Mouse (Mus musculus): ENCODE results near the gene Gm49721. TPM values are rescaled to one million over a fixed set of nuclear protein-coding genes. Genes with fewer than 3 reads are reported as not detected.
"Not testable (repeated sequence)": the region's sequence is repeated elsewhere in the genome, so short reads cannot be mapped to it uniquely, and the experiment has no call there.

Gm49721 gene
- polyA plus RNA-seq, 1 experiment from 2014 or later, result not detected

DNA sequence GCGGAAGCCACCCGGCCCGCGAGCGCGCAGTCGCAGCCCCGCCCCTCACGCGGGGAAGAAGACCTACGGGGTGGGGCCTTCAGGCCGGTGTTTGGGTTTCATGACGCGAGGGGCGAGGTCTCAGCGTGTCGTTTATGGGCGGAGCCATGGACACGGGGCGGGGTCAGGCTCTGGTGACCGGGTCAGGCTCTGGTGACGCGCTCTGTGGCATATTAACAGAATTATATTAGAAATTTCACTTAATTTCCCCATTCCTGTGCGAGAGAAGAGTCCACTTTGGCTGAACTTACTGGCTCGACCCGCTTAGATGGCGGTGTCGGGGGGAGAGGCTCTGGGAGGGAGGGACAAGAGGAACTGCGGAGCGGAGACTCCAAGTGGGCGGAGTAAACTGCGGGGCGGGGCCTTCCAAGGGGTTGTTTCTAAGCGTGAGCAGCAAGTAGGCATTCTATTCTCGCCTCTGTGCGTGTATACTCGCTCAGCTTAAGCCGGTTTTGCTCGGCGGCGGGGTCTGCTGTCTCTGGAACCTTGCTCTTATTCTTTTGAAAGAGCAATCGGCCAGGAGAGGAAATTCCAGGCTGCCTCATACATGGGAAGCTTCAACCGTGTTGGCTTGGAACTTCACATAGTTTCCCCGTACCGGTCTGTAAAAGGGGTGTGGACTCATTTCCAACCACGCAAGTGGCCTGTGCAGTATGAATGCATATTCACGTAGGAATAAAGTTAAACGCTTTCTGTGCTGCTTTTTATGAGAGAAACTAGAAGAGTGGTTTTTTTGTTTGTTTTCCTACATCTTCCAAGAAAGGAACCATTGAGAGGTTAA, 17.3 kb upstream of the Gm49721 start:
- 0% methylated on average over 17 of the region's 48 CpGs for WGBS (ENCODE audit: insufficient replicate concordance)
- not testable (repeated sequence) for H3K4me1 ChIP-seq (replicated peaks); H3K27ac ChIP-seq (replicated peaks); H3K9ac ChIP-seq; H3K36me3 ChIP-seq (replicated peaks); H3K9me3 ChIP-seq (replicated peaks); H3K27me3 ChIP-seq
- peak overlapping the region; percentile 66 for H3K4me3 ChIP-seq (replicated peaks)
- ATAC-seq (ENCODE audit: insufficient read depth), result peak; percentile 97
- peak overlapping the region; percentile 62 for H3K4me2 ChIP-seq

DNA sequence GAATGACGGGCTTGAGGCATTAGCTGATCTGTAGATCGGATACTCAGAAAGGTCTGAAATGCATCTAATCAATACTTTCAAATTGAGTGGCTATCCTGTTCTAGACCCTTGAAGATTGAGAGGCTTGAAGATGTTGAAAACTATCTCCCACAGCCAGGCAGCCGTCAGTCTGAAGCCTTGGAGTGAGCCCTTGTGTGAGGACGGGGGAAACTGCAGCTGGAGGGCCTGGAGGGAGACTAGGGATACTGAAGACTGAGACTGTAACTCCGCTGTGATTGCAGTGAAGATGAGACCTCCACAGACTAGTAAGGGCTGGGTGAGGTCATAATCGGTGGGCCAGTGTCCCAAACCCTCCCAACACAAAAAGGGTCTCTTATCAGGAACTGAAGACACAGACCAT, 16.4 kb upstream of the Gm49721 start:
- not testable (repeated sequence) for H3K4me2 ChIP-seq; ATAC-seq (ENCODE audit: insufficient read depth); H3K27ac ChIP-seq (replicated peaks); H3K4me1 ChIP-seq (replicated peaks); H3K4me3 ChIP-seq (replicated peaks); H3K27me3 ChIP-seq; H3K9ac ChIP-seq; H3K9me3 ChIP-seq (replicated peaks); H3K36me3 ChIP-seq (replicated peaks)
- 45% methylated on average over 4 of the region's 6 CpGs for WGBS (ENCODE audit: insufficient replicate concordance)

DNA sequence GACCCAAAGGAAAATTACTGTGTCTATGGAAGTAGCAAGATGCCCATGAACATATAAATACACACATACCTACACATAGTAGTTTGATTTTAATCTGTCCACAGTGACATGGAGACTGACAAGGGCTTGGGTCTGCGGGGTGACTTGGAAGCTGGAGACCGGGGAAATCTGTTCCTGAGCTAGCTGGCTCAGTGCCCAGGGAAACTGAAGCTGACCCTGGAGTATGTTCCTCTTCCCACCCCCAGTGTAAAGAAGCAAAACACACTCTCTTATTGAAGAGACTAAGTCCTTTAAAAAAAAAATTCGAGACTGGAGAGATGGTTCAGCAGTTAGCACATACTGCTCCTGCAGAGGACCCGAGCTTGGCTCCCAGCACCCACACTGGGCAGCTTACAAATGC, 15.8 kb upstream of the Gm49721 start:
- H3K36me3 ChIP-seq (replicated peaks); H3K27me3 ChIP-seq; H3K9ac ChIP-seq; H3K4me3 ChIP-seq (replicated peaks); H3K9me3 ChIP-seq (replicated peaks); H3K4me1 ChIP-seq (replicated peaks); H3K4me2 ChIP-seq; H3K27ac ChIP-seq (replicated peaks); ATAC-seq (ENCODE audit: insufficient read depth): not testable (repeated sequence)
- 57% methylated on average over 4 of the region's 4 CpGs for WGBS (ENCODE audit: insufficient replicate concordance)

DNA sequence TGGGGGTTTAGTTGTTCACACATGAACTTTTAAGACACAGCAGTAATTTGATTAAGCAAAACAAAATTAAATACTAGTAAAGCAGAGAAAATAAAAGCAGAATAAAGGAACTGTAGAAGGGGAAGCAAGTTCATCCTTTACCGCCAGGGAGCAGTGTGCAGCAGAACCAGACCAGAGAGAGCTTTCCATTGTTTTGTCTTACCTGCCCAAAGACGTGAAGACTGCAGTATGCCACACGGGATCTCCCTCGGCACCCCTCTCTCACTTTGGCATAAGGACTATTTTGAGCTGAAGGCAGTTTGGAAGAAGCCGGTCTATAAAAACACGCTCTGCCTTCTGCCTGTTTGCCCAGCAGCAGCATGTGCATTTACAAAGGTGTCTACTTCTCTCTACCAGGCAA, 13.3 kb upstream of the Gm49721 start:
- not testable (repeated sequence) for H3K4me2 ChIP-seq
- WGBS (ENCODE audit: insufficient replicate concordance), result 6% methylated on average over 6 of the region's 6 CpGs

DNA sequence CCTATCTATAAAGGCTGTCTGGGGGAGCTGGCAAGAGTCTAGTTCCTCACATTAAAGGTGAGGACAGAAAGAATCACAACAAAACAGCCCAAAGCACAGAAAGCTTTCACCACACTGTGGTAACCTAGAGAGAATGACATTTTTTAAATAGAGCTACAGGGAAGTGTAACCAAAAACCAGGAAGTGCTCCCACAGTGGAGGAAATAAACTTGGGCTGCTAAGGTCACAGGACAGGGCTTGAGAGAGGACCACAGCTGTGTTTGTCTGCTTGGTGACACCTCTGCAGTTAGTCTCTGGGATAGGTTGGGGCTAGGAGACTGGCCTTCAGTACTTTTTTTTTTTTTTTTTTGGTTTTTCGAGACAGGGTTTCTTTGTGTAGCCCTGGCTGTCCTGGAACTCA, 11.0 kb upstream of the Gm49721 start:
- H3K9ac ChIP-seq; H3K4me3 ChIP-seq (replicated peaks); H3K36me3 ChIP-seq (replicated peaks); H3K27me3 ChIP-seq; H3K9me3 ChIP-seq (replicated peaks); H3K27ac ChIP-seq (replicated peaks); H3K4me2 ChIP-seq; H3K4me1 ChIP-seq (replicated peaks); ATAC-seq (ENCODE audit: insufficient read depth): not testable (repeated sequence)
- WGBS (ENCODE audit: insufficient replicate concordance), result 0% methylated on average over 1 of the region's 1 CpGs

More for the DNA sequence above, 13.3 kb upstream of the Gm49721 start:
- not testable (repeated sequence) for H3K9ac ChIP-seq; H3K9me3 ChIP-seq (replicated peaks); H3K27ac ChIP-seq (replicated peaks); H3K4me1 ChIP-seq (replicated peaks); H3K36me3 ChIP-seq (replicated peaks); H3K27me3 ChIP-seq; H3K4me3 ChIP-seq (replicated peaks); ATAC-seq (ENCODE audit: insufficient read depth)

DNA sequence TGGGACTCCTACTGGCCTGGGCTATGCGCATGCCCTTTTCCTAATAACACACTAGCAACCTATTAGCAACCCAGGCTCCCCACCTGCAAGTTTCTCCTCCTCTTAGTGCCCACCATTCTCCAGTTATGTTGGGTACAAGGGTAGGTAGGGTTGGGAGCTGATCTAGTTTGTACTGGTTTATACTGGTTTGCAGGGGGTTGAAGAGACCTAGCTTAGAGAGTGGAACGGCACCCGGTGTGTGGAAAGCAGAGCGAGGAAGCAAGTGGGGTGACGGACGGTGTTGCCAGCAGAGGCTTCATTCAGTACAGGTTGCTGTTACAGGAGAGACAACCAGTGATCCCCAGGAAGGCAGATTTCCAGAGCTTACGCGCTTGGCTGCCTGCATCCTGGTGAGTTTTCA, 8.4 kb upstream of the Gm49721 start, which contains the start of gene Rnaset2b:
Rnaset2b (plus strand) TSS at position 301 of the 400 bp plus-strand sequence.
- not testable (repeated sequence) for H3K36me3 ChIP-seq (replicated peaks); H3K4me3 ChIP-seq (replicated peaks); H3K4me2 ChIP-seq; H3K9me3 ChIP-seq (replicated peaks); H3K27me3 ChIP-seq; H3K4me1 ChIP-seq (replicated peaks); H3K9ac ChIP-seq; H3K27ac ChIP-seq (replicated peaks); ATAC-seq (ENCODE audit: insufficient read depth)
- WGBS (ENCODE audit: insufficient replicate concordance), result 55% methylated on average over 1 of the region's 8 CpGs

DNA sequence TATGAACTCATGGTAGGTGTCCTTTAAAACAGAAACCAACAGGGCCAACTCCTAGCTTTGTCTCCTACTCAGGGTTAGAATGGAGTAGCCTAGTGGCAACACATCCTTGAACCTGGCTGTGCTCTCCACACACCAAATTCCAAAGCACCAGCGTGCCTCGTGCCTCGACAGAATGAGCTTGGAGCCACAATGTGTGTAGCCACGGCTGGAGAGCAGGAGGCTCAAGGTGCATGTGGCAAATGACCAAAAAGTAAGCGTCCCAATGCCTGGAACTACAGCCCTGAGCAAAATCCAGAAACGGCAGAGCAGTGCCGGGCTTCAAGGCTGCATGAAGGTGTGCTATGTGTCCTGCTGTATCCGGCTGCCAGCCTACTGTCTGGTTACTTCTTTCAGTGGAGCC, 7.5 kb upstream of the Gm49721 start:
- H3K4me3 ChIP-seq (replicated peaks); H3K27me3 ChIP-seq; H3K9me3 ChIP-seq (replicated peaks); H3K9ac ChIP-seq; H3K36me3 ChIP-seq (replicated peaks); H3K4me2 ChIP-seq; H3K4me1 ChIP-seq (replicated peaks); H3K27ac ChIP-seq (replicated peaks); ATAC-seq (ENCODE audit: insufficient read depth): not testable (repeated sequence)
- 53% methylated on average over 8 of the region's 8 CpGs for WGBS (ENCODE audit: insufficient replicate concordance)

DNA sequence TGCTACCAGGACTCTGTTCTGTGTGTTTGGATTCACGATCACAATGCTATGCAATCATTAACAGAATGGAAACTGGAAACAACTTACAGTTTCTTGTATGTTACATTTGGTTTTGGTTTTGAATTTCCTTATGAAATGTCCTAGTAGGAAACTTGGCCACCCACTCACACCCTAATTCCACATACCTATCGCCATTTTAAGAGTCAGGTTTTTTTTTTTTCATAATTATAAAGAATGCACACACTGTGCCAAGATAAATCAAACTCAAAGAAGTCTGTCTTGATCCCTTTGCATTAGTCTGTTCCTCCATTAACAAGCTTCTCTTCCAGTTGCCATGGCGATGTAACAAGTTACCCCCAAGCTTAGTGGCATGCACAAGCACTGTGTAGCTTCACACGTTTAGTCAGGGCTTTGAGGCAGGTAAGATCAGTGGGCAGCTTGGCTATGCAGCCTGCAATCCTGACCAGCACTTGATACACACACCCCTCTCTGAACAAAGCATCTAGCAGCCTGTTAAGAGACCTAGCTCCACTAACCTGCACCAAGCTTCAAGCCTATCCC, 5.8 kb upstream of the Gm49721 start:
- not testable (repeated sequence) for H3K4me2 ChIP-seq; ATAC-seq (ENCODE audit: insufficient read depth); H3K4me3 ChIP-seq (replicated peaks); H3K36me3 ChIP-seq (replicated peaks); H3K4me1 ChIP-seq (replicated peaks); H3K9ac ChIP-seq; H3K9me3 ChIP-seq (replicated peaks); H3K27me3 ChIP-seq; H3K27ac ChIP-seq (replicated peaks)
- 57% methylated on average over 4 of the region's 4 CpGs for WGBS (ENCODE audit: insufficient replicate concordance)

DNA sequence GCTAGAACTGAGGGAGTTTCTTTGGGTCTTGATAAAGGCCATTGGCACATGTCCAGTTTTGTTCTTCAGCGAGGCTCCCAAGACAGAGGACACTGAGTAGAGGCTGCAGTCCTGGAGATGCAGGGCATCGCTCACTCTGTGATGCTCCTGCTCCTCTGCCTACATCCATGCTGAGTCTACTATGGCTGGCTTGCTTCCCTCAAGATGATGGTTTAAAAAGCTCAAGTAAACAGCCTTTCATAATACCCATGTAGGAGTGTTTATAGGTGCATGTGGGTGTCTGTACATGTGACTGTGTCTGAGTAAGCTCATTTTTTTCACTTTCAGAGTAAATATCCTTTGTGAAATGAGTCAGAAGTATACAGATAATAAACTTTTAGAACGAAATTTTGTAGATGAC, 3.7 kb upstream of the Gm49721 start:
- not testable (repeated sequence) for H3K9me3 ChIP-seq (replicated peaks); H3K27ac ChIP-seq (replicated peaks); H3K9ac ChIP-seq; H3K36me3 ChIP-seq (replicated peaks); H3K4me2 ChIP-seq; H3K27me3 ChIP-seq; H3K4me1 ChIP-seq (replicated peaks); H3K4me3 ChIP-seq (replicated peaks); ATAC-seq (ENCODE audit: insufficient read depth)
- 38% methylated on average over 3 of the region's 3 CpGs for WGBS (ENCODE audit: insufficient replicate concordance)

DNA sequence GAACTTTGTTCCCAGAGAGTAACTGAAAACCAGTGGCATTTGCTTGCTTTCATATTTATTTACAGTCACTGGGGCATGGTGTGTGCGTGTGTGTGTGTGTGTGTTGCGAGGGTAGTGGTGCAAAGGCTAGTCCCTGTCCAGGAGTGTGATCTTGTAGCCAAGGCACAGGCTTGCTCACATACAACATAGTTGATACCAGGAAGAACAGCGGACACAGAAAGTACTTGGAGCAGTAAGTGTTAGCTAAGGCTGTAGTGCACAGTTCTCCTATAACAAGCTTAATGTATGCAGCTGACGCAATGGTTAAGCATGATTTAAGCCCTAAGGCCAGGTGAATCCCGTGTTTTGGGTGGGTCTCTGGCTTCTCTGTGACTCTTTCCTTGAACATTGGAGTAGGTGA, 676 bp downstream of the Gm49721 start:
- H3K9me3 ChIP-seq (replicated peaks); H3K27ac ChIP-seq (replicated peaks); H3K4me1 ChIP-seq (replicated peaks); H3K36me3 ChIP-seq (replicated peaks); H3K27me3 ChIP-seq: not testable (repeated sequence)
- H3K4me2 ChIP-seq, result peak overlapping the region; percentile 83
- peak overlapping the region; percentile 63 for H3K9ac ChIP-seq
- H3K4me3 ChIP-seq (replicated peaks), result peak overlapping the region; percentile 64
- peak; percentile 7 for ATAC-seq (ENCODE audit: insufficient read depth)
- WGBS (ENCODE audit: insufficient replicate concordance), result 26% methylated on average over 5 of the region's 5 CpGs

DNA sequence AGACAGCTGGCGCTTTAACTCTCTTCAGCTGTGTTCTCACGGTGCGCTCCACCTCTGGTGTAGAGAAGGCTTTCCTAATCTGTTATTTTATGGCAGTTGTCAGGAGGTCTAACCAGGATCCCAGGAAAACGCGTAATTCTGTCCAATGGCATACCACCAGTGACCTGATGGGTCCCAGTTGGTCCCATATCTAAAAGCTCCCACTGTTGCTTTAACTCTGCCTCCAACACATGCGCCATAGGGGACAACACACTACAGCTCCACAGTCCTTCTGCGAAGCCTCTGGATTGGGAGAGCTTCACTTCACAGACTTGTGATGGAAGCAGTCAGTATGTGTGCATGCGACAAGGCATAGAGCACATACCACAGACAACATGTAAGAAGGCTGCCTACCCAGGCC, 1.4 kb downstream of the Gm49721 start:
- not testable (repeated sequence) for H3K36me3 ChIP-seq (replicated peaks); ATAC-seq (ENCODE audit: insufficient read depth)

DNA sequence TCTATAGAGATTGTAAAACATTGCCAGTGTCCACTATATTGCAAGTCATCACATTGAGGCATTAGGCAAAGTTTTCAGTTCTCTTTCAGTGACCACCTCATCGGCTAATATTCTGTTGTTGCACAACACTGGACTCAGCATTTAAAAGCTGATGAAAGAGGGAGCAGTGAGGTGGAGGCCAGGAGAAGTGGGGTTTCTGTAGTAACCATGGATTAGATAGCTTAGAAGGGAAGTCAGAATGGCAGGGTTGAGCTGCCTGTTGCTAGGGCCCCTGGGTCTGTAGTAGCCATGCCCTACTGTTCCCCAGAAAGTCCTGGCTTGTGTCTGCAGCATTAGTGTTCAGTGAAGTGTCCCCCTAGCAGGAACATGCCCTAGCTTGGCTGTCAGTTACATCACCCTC, 7.4 kb downstream of the Gm49721 start:
- not testable (repeated sequence) for H3K4me3 ChIP-seq (replicated peaks); H3K9me3 ChIP-seq (replicated peaks); H3K27me3 ChIP-seq; ATAC-seq (ENCODE audit: insufficient read depth); H3K4me2 ChIP-seq; H3K27ac ChIP-seq (replicated peaks); H3K36me3 ChIP-seq (replicated peaks); H3K4me1 ChIP-seq (replicated peaks); H3K9ac ChIP-seq
- WGBS (ENCODE audit: insufficient replicate concordance), result 75% methylated on average over 1 of the region's 1 CpGs

More for the DNA sequence above, 1.4 kb downstream of the Gm49721 start:
- H3K4me2 ChIP-seq; H3K9me3 ChIP-seq (replicated peaks); H3K27ac ChIP-seq (replicated peaks); H3K4me3 ChIP-seq (replicated peaks); H3K9ac ChIP-seq; H3K27me3 ChIP-seq; H3K4me1 ChIP-seq (replicated peaks): not testable (repeated sequence)
- whole genome bisulfite sequencing (ENCODE audit: insufficient replicate concordance), result 83% methylated on average over 5 of the region's 8 CpGs

All from liver, embryonic 15.5 days (tissue).